Mouse (Mus musculus) urinary bladder, postnatal 14 days (tissue): ENCODE data around the gene Gm2916.
"Not testable (repeated sequence)": the region's sequence is repeated elsewhere in the genome, so short reads cannot be mapped to it uniquely, and the experiment has no call there.

ENCODE experiments used
- DNase-seq: peaks from one replicate; pipeline ENCODE4 v3.0.0; 2021; ENCODE audit warnings: low spot score

Gene Gm2916

GRCm38 (mm10) chr14:3883872-3884271, at the start of gene Gm2916:
Gm2916 (plus strand) TSS chr14:3884172.
- DNase-seq: not testable (repeated sequence)

- not testable (repeated sequence) for DNase-seq
Measured at GRCm38 (mm10) chr14:3845945-3846344, 38.0 kb upstream of the Gm2916 start, which contains the start of gene Gm3033. Gm3033 (plus strand) TSS chr14:3846245.

- DNase-seq: not testable (repeated sequence)
Measured at GRCm38 (mm10) chr14:3931456-3931855, 47.5 kb downstream of the Gm2916 start, which contains the start of gene Gm3029. Gm3029 (plus strand) TSS chr14:3931756.

- not testable (repeated sequence) for DNase-seq
Measured at GRCm38 (mm10) chr14:3963247-3963646, 79.3 kb downstream of the Gm2916 start, which contains the start of gene Gm3095. Gm3095 (plus strand) TSS chr14:3963547.
